Mouse (Mus musculus) intestine, embryonic 16.5 days (tissue): ENCODE data around the gene Ppp1r2. TPM values are rescaled to one million over a fixed set of nuclear protein-coding genes. Genes with fewer than 3 reads are reported as not detected.

ENCODE experiments used
- ATAC-seq: fragments of 200-750 bp; cut with Nextera tagmentation; 2 replicates; pipeline ENCODE4 v1.8.0; 2017; ENCODE audit warnings: moderate TSS enrichment, moderate library complexity
- H3K27ac ChIP-seq: fragments of 300-500 bp; sonication (generic); 2 replicates; pipeline ENCODE4 v1.5.1; 2014; ENCODE audit warnings: mild to moderate bottlenecking, low read length
- H3K27me3 ChIP-seq: fragments of 300-500 bp; sonication (generic); replicated peaks from 2 replicates; pipeline ENCODE4 v1.6.1; 2014; ENCODE audit warnings: low read length, control low read depth, mixed read lengths; ENCODE audit not compliant: control insufficient read depth, insufficient read depth
- H3K36me3 ChIP-seq: fragments of 300-500 bp; sonication (generic); 2 replicates; pipeline ENCODE4 v1.6.1; 2014; ENCODE audit warnings: low read length, control low read depth; ENCODE audit not compliant: control insufficient read depth, insufficient read depth
- H3K4me1 ChIP-seq: fragments of 300-500 bp; sonication (generic); 2 replicates; pipeline ENCODE4 v1.6.1; 2014; ENCODE audit warnings: low read length, control low read depth, mixed read lengths; ENCODE audit not compliant: control insufficient read depth, insufficient read depth
- H3K4me2 ChIP-seq: fragments of 300-500 bp; sonication (generic); 2 replicates; pipeline ENCODE4 v1.6.1; 2014; ENCODE audit warnings: low read depth, low read length, control low read depth
- H3K4me3 ChIP-seq: fragments of 300-500 bp; sonication (generic); 2 replicates; pipeline ENCODE4 v1.5.1; 2014; ENCODE audit warnings: mild to moderate bottlenecking, low read length
- H3K9ac ChIP-seq: fragments of 300-500 bp; sonication (generic); 2 replicates; pipeline ENCODE4 v1.6.1; 2014; ENCODE audit warnings: low read depth, low read length
- H3K9me3 ChIP-seq: fragments of 300-500 bp; sonication (generic); 2 replicates; pipeline ENCODE4 v1.6.1; 2016; ENCODE audit warnings: low read length, control low read depth; ENCODE audit not compliant: control insufficient read depth
- WGBS: fragments of 180-500 bp; shearing (Covaris S2); extraction: QIAGEN DNeasy Blood & Tissue Kit; methylation state at CpG from one replicate; pipeline ENCODE4 v1.1.7; 2014; 5-methylcytosine and 5-hydroxymethylcytosine counted together
- microRNA-seq: library from miRNA; unstranded; fragments of <30 nt; microRNA quantifications from one replicate; pipeline ENCODE4, GENCODE M21; 2016
- polyA plus RNA-seq: library from polyadenylated mRNA; unstranded; fragments of >200 nt; fragmentation: Nextera tagmentation; extraction: Ambion mirVana; gene quantifications from 2 replicates; pipeline ENCODE4 v1.2.1, GENCODE M21; 2015

The Ppp1r2 gene
- polyA plus RNA-seq, 1 experiment from 2014 or later = 84.2 TPM

DNA sequence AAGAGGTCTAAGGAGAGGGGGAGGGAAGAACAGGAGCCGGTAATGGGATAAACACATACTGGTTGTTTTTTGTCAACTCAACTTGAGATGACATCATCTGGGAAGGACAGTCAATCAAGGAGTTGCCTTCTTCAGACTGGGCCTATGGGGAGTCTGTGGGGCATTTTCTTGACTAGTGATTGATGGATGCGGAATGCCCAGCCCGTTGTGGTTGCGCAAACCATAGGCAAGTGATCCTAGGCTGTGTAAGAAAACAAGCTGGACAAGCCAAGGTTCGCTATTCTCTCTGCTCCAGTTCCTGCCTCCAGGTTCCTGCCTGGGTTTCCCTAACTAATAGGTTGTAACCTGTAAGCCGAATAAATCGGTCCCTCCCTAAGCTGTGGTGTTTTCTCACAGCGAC lies 69.9 kb downstream of the Ppp1r2 start:
- H3K4me2 ChIP-seq = no peak overlapping the region
- no peaks in the 10 kb centered on the region for H3K9me3 ChIP-seq
- H3K27ac ChIP-seq = no peak overlapping the region
- ATAC-seq = no peak
- no peaks in the 10 kb centered on the region for H3K36me3 ChIP-seq
- no peak overlapping the region for H3K4me3 ChIP-seq
- H3K9ac ChIP-seq = no peak overlapping the region
- 90% methylated on average over 8 of the region's 8 CpGs for WGBS
- H3K4me1 ChIP-seq = peaks cover 8% of the 10 kb centered on the region; the same call in 1 of the 2 replicates
- no peaks in the 10 kb centered on the region for H3K27me3 ChIP-seq

DNA sequence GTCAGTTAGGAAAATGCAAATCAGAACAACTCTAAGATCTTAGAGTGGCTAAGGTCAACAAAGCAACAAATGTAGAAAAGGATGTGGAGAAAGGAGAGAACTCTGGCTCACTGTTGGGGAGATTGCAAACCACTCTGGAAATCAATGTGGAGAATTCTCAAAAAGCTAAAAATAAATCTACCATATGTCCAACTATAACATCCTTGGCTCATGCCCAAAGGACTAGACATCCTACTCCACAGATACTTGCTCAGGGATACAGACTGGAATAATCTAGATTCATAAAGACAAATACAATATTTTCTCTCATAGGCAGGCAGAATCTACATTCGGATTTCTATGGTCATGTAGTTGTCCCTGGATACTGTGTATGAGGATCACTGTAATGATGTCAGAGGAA lies 70.9 kb downstream of the Ppp1r2 start:
- Histone ChIP-seq H3K4me1 (peaks cover 9% of the 10 kb centered on the region; the same call in 1 of the 2 replicates), H3K9ac (no peak overlapping the region), H3K27ac (no peak overlapping the region), H3K36me3 (no peaks in the 10 kb centered on the region), H3K9me3 (no peaks in the 10 kb centered on the region), H3K4me3 (no peak overlapping the region), H3K4me2 (no peak overlapping the region), H3K27me3 (no peaks in the 10 kb centered on the region)
- 79% methylated on average over 1 of the region's 1 CpGs for WGBS
- ATAC-seq = no peak

- 51% methylated on average over 2 of the region's 2 CpGs for WGBS
- peak; percentile 50 for ATAC-seq
- Histone ChIP-seq H3K9me3 (no peaks in the 10 kb centered on the region), H3K27me3 (no peaks in the 10 kb centered on the region), H3K4me3 (no peak overlapping the region), H3K27ac (peak overlapping the region; percentile 81), H3K36me3 (no peaks in the 10 kb centered on the region), H3K9ac (no peak overlapping the region), H3K4me2 (peak overlapping the region; percentile 59), H3K4me1 (peaks cover 11% of the 10 kb centered on the region; the same call in 1 of the 2 replicates)
Measured at GRCm38 (mm10) chr16:31201704-31202103, 73.4 kb downstream of the Ppp1r2 start.

Small RNA genes lying within 50 kb of the gene (microRNA-seq; reads per million reads assigned to microRNA genes)
- not detected for gene Gm27415

Other genes with a start within 250 kb of the Ppp1r2 start
- gene Xxylt1, start 193.8 kb downstream of the Ppp1r2 start, polyA plus RNA-seq = 4.9 and 10.5 TPM in 2 replicates
- 14.7 and 17.7 TPM in 2 replicates for gene Acap2, start 74.0 kb downstream of the Ppp1r2 start, polyA plus RNA-seq
- 0.82 and 0.83 TPM in 2 replicates for gene Apod, start 39.5 kb upstream of the Ppp1r2 start, polyA plus RNA-seq
- gene Bdh1, start 147.0 kb upstream of the Ppp1r2 start, polyA plus RNA-seq = 272 and 331 TPM in 2 replicates